Mouse (Mus musculus) ovary, postnatal 10 days (tissue): ENCODE results near the gene Atg9b.

Source experiments
- DNase-seq: peaks from one replicate; pipeline ENCODE4 v3.0.0; 2022; ENCODE audit warnings: low spot score

The Atg9b gene

DNA sequence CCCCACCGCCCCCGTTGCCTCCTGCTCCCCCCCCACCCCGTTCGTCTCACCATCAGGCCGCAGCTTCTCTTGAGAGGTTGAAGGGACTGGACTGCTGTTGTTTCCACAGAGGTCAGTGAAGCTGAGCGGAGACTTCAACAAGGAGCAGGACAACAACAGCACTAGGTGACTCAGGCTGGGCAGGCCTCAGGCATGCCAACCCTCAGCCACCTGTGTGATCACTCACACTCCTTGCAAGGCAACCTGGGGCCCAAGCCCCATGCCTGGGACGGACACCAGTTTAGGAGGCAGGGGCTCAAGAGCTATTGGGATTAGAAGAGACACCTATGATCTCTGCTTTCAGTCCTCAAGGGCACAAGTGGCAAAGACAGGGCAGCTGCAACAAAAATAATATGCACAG is at the start of gene Atg9b:
Gene Atg9b (minus strand): TSS at position 280 of the 400 bp plus-strand sequence.
- DNase-seq, result no peak

DNA sequence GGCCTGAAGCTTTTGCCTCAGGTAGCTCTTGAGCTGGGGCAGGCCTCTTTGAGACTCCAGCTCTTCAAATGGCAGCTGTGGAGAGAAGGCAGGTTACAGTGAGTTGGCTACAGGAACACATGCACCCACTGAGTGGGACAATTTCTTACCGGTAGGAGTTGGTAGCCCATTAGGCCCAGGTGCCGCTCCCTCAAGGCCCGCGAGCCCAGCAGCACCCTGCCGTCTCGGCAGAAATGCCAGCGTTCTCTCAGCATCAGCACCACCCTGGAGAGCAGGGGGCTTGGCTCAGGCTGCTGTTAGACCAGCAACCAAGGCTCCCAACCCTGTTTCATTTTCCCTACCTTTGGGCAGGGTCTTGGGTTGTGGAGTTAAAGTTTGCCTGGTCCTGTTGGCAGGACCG is 49.2 kb upstream of the Atg9b start:
- DNase-seq, result no peak

DNA sequence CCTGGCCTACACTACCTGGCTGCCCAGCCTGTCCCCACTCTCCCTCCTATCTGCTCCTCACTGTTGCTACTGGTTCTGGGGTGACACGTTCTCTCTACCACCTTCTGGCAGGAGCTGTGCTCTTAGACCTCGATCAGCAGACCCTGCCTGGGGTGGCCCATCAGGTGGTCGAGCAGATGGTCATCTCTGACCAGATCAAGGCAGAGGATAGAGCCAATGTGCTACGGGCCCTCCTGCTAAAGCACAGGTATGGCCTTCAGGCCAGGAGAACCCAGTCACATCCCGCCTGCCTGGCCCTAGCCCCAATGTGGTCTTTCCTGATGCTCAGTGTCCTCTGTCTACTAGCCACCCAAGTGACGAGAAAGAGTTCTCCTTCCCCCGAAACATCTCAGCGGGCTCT is 42.0 kb upstream of the Atg9b start:
- no peak for DNase-seq

DNA sequence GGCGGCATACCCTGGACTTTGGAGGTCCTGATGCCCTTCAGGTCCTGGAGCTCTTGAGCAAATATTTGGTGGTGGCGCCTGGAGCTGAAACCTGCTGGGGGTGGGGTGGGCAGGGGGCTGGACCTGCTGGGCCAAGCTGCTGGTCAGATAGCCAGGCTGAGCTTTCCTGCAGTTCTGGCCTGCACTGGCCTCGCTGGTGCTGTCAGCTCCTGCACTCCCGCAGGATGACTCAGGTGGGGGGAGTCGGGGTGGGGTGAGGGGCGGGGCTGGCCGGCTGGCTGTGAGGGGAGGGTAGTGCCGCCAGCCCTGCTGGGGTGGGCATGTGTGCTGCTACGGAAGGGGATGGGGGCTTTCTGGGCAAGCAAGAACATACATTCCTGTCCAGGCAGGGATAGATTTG is 36.7 kb upstream of the Atg9b start:
- no peak for DNase-seq

DNA sequence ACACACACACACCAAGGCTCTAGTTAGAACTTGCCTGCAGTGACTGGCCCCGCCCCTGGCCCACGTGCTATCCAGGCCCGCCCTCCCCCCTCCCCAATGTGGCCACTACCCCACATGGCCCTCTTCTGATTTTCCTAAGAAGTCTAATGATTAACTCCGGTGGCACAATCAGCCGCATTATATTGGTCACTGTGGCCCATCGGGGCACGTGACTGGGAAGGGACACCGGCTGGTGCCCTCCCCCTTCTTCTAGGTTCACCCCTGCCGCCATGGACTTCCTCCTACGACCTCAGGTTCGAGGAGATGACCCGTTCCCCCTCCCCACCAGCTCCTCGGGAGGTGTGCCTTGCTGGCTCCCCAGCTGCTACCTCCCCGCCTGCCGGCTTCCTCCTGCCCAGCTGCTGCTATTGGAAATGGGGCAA is 36.0 kb upstream of the Atg9b start:
- no peak for DNase-seq

DNA sequence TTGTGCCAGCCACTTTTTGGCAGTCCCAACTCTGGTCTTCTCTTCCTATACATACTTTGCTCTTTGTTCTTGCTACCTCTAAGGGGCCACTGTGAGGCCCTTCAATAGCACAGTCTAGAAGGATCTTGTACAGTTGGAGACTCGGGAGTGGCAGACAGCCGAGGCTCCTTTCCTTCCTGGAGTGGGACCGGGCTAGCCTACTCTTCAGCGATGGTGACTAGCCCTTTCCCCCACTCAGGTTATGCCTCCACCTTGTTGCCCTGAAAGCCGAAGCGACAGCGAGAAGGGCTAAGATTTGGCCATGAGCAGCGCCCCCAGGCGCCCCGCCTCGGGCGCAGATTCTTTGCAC is 35.3 kb upstream of the Atg9b start:
- no peak for DNase-seq

DNA sequence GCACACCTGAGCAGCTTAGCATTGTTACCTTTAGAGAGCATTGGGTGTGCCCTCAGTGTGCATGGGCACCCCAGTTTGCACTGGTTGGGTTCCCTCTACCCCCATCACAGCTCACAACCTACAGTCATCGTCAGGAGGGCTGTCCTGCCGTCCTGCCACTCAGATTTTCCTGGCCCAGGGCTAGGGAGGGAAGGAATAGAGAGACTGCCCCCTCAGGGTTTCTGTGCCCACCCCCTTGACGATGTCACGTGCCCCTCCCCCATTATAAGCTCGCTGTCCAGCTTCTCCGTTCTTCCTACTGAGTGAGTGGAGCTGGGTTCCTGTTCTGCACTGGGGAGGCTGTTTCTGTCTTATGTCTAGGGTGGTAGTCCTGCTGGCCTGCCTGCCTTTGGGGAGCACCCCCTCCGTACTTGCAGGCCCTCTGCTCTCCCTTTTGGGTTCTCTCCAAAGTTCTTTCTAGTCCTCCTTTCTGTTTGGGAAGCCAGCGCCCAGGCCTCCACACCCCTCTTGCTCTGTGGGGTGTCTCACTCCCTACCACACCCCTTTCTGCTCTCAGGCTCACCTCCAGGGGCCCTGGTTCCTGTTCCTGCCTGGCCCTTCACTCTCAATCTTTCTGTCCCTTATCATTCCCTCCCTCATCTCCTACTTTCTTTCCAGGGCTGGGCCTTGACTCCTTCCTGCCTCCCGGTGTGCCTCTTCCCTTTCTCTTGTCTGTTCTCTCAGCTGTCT is 34.8 kb upstream of the Atg9b start:
- DNase-seq, result no peak

DNA sequence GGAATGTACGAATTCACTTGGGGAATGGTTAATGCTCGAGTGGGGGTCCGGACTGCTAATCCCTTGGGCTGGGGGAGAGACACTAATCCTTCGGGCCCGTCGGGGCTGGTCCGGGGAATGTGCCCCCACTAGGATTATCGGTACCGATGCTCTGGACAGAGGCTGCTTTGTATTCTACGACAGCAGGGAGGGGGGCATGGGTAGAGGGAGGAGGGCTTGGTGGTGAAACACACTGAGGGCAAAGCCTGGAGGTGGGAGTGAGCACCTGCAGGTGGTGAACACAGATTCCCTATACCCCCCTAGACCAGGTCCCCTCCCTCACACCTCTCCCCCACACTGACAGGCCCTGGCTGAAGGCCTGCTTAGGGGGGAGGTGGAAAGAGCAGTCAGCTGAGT is 34.1 kb upstream of the Atg9b start:
- DNase-seq, result no peak

DNA sequence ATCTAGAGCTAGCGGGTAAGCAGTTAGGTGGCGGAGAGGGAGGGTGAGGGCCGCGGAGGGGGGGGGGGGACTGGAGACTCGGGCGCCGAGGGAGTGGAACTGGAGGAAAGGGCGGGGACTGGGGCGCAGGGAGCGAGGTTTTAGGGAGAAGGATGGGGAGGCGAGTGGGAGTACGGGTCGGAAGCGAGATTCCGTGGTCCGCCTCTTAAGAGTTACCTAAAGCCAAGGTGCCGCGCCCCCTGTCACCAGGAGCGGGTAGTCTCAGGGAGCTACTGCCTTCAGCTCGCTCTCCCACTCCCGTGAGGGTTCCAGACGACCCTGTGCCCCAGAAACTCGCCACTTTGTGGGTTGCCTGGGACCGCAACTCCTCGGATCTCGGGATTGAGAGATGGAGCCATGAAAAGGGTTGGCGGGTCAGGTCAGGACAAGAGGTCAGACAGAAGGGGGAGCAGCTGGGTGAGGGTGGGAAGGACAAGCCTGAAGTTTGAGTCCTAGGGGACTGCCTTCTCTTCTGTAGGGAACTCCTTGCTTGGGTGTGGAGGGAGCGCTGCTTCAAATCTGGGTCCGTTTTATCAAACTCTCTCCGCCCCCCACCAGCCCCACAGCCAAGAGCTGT is 33.6 kb upstream of the Atg9b start:
- DNase-seq, result peak; percentile 44

DNA sequence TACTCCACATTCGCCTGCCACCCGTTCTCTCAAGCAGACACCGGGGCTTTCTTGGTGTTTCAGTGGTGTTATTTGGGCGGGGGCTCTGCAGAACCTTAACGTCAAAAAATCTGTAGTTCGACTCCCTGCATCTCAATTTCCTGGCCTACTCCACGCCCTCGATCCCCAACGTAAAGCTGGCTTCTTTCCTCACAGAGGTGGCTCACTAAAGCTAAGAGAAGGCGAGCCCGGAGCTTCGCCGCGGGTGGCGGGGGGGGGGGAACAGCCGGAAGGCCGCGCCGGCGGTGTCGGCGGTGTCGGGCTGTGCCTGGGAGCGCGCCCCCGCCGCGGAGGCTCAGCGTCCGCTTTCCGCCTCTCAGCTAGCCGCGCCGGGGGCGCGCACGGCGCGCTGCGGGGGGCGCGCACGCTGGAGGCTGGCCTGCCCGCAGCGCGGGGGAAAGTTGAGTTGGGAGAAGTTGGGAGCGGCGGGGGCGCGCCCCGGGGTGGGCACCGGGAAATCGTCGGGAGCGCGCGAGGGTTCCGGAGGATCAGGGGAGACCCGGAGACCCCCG is 33.0 kb upstream of the Atg9b start:
- DNase-seq, result peak; percentile 75

DNA sequence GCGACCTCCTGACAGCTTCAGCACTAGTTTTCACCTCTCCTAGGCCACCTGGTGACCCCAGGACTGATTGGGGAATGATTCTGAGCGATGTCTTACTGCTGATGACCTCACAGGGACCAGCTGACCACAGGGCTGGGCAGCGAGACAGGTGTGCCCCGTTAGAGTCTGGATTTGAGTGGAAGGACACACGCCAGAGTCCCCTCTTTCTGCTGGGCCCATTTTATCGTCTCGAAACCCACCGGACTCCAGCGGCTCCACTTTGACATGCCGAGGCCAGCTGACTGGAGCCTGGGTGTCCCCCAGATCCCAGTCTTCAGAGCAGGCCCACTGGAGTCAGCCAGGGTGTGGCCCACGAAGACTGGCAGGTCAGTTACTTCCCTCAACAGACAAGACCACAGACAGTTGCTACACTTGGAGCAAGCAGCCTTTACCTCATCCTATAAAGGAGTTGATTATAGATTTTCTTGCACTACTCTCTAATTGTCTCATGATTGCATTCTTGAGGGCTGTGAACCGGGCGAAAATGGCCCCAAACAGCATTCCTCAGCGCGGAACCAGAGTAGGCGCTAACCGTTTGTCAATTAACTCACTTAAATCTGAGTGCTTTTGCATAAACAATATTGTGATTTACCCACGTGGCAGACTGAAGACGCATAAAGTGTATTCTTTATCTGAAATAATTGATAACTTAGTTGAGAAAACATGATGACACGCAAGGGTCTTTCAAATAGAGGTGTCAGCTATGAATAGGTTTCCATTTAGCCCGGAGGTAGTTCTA is 32.2 kb upstream of the Atg9b start:
- DNase-seq, result no peak

DNA sequence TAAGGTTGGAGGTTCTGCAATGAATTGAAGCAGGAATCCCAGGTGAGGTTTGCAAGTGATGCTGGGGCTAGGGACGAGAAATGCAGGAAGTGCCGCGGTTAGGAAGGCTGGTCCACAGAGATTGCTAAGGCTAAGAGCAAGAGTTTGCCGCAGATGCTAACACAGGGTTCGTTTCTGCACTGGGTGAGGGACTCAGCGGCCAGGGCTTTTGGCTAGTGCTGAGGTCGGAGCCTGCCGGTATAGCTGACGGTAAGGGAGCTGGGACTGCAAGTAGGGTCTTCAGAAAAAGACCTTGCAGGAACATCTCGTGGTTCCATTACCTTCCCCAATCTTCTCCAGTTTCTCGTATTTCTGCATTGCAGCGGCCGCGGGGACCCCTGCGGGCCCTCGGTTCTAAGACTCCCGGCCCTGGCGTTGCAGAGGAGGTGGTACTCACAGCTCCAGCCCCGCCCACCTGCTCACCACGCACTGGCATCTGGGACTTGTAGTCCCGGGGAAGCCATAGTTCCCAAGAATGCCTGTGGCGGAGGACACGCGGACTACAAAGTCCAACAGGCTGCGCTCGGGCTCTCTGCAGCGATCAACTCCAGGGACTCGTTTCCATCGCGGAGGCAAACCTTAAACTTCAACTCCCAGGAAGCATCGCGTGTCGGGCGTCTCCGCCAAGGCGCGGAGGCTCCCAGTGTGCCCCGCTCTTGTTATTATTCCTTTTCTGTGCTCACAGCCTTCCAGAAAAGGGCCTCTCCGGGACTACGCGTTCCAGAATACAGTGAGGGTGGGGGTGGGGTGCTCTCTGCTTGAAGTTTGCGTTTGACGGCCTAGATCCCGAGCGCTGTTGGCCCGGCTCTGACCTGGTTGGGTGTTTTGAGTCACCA is 31.4 kb upstream of the Atg9b start, which contains the start of the genes Cdk5 and Slc4a2:
Gene Cdk5 (minus strand): TSS at position 402 of the 875 bp plus-strand sequence.
Gene Slc4a2 (plus strand): TSS at position 709 of the 875 bp plus-strand sequence.
- peak; percentile 84 for DNase-seq

DNA sequence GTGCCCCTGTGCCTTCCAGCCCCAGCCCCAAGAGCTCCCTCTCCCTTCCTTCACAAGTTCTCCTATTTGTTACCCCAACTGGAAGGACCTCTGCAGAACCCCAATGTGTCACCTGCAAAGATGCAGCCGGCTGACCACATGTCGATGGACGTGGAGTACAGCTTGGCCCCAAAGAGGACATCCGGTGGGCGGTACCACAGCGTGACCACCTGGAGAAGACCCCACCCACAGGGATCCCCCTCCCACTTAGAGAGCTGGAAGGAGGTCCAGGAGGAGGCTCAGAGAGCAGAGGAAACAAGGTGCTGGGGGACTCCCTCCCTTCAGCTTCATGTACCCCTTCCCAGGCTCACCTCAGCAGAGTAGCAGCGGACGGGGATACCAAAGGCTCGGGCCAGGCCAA is 28.4 kb upstream of the Atg9b start:
- no peak for DNase-seq

DNA sequence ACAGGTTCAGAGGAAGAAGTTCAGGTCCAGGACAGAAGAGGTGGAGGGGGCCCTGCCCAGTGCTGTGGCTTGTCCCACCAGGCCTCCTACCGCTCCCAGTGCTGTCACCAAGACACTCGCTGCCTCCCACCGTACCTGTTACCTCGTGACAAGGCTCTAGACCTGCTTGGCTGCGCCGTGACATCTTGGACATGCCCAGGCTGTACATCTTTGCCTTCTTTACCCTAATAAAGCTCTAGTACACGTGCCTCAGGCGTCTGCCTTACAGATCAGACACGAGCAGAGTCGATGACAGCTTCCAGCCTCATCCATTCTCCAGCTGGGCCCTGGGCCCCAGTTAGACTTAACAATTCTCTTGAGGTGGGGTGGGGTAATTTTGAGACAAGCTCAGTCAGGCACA is 25.6 kb upstream of the Atg9b start:
- no peak for DNase-seq

DNA sequence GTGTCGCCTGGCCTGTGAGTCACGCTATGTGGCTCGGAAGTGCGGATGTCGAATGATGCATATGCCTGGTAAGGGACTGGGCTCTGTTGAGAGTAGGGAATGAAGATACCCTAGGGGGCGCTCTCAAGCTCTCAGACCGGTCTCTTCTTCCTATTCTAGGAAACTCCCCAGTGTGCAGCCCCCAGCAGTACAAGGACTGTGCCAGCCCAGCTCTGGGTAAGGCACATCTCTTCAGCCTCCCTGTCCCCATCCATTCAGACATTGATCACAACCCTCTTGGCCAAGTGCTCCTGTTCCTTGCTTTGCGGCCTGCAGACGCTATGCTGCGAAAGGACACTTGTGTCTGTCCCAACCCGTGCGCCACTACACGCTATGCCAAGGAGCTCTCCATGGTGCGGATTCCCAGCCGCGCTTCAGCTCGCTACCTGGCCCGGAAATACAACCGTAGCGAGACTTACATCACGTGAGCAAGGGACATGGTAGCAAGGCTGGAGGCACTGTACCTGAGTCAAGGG is 24.3 kb upstream of the Atg9b start:
- DNase-seq, result peak; percentile 31

DNA sequence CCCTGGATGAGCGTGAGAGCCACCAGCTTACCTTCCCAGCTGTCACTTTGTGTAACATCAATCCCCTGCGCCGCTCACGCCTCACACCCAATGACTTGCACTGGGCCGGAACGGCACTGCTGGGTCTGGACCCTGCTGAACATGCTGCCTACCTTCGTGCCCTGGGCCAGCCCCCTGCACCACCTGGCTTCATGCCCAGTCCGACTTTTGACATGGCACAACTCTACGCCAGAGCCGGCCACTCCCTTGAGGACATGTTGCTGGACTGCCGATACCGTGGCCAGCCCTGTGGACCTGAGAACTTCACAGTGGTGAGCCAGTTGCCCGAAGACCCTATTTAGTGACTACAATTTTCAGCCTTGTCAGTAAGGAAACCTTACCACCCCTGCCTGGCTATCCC is 22.0 kb upstream of the Atg9b start:
- DNase-seq, result no peak

DNA sequence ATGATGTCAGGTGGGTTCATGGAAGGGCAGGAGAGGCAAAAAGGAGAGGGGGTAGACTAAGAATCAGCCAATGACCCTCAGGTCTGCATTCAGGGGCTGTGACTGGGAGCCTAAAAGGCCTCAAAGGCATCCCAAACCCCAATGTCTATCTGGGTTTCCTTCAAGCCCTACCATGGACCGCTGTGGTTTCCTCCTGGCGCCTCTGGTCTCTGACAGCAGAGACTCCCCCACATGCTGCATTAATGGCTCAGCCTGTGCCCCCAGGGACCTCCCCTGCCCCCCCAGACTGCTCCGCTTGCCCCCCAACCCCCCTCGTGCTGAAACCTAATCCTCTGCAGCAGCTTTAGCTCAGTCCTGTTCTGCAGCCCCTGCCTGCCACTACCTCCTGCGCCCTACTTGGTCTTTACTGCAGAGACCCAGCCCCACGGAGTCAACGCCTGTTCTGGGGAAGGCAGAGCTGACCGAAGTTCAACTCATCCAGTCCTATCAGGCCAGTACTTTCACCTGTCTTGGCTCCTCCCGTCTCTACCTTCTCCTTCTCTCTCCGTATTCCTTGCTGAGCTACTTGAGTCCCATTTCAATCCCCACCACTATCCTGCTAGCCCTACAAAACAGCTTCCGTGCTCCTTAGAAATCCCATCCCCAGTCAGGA is 21.2 kb upstream of the Atg9b start, which contains the start of gene Asic3:
Gene Asic3 (plus strand): TSS at position 351 of the 652 bp plus-strand sequence.
- DNase-seq, result no peak

DNA sequence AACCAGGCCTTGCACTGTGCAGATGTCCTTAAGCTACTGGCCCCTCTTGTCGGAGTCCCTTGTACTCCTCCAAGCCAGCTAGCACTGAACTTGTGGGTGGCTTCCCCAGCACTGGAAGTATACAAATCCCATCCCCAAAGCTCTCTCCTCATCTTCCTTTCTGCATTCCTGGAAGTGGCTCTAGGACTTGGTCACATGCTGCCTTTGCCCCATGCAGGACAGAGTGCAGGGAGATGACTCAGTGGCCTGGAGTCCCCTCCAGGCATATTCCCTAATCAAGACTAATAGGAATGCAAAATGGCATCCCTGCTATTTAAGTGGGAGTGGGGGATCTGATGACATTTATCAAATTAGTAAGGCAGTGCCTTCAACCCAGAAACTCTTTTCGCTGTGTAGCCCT is 20.1 kb upstream of the Atg9b start:
- DNase-seq, result no peak

DNA sequence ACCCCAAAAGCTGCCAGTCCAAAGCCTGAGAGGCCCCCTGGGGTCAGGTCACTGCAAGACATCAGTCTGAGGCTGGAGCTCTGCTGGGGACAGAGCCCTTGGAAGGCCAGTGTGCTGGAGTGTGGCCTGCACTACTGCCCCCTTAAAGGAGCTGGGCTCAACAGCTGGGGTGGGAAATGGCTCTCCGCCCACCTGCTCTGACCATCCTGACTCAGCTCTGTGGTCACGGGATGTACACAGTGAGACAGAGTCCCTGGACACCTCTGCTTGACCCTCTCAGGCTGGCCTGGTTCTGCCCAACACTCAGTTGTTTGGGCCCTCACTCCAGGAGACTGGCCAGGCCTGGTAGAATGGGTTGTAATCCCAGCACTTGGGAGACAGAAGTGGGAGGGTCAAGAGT is 17.5 kb upstream of the Atg9b start:
- DNase-seq, result no peak

DNA sequence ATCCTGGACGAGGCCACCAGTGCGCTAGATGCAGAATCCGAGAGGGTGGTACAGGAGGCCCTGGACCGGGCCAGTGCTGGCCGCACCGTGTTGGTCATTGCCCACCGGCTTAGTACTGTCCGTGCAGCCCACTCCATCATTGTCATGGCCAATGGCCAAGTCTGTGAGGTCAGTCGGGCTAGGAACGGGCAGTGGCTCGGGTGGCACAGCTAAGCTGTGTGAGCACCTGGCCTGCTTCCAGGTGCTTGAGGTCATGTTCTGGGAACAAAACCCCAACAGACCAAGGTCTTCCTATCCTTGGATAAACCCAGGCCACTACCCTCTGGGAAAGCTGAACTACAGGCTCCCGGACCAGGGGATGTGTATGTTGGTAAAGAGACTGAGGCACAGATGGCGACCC is 16.7 kb upstream of the Atg9b start:
- no peak for DNase-seq

DNA sequence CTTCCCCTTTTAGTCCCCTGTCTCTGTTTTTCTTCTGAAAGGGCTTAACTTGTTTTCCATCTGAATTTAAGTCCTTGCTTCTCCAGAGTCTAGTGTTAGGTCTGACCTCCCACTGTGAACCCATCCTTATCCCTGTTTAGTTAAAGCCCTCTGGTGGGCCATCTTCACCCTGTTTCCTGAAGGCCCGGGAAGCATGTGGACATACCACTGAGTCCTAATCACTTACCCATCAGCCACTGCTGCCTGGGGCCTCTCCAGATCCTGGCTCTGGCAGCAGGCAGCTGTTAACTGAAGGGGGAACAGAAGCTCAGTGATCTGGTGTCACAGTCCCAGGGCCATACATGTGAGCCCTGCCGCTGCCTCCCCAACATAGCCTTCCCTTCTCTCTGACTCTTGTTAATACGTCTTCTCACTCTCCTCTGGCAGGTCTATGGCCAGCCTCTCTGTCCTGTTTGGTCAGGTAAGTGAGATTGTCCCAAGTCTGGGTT is 13.5 kb upstream of the Atg9b start:
- DNase-seq, result no peak
